Mouse (Mus musculus) brain, embryonic 14.5 days (tissue): ENCODE results near the gene Teddm1a.

Experiments
- CTCF ChIP-seq: fragments of 200-500 bp; IDR thresholded peaks from 2 replicates; pipeline ENCODE4 v1.5.1; 2012; ENCODE audit warnings: inconsistent platforms, mild to moderate bottlenecking, moderate library complexity, borderline replicate concordance; ENCODE audit not compliant: insufficient read depth, insufficient read length; ENCODE audit errors: extremely low read depth
- POLR2A ChIP-seq: fragments of 200-500 bp; IDR thresholded peaks from 2 replicates; pipeline ENCODE4 v1.6.1; 2012; ENCODE audit warnings: mild to moderate bottlenecking, inconsistent platforms, borderline replicate concordance; ENCODE audit not compliant: poor library complexity, insufficient read depth, insufficient read length, severe bottlenecking; ENCODE audit errors: extremely low read depth

- TF ChIP-seq POLR2A (no peak), CTCF (no peak)
Measured at GRCm38 (mm10) chr1:153909213-153909962, 17.8 kb downstream of the Teddm1a start.
